Comparison of ENCODE assay signal across 13 mouse cellular contexts in the genomic region with DNA sequence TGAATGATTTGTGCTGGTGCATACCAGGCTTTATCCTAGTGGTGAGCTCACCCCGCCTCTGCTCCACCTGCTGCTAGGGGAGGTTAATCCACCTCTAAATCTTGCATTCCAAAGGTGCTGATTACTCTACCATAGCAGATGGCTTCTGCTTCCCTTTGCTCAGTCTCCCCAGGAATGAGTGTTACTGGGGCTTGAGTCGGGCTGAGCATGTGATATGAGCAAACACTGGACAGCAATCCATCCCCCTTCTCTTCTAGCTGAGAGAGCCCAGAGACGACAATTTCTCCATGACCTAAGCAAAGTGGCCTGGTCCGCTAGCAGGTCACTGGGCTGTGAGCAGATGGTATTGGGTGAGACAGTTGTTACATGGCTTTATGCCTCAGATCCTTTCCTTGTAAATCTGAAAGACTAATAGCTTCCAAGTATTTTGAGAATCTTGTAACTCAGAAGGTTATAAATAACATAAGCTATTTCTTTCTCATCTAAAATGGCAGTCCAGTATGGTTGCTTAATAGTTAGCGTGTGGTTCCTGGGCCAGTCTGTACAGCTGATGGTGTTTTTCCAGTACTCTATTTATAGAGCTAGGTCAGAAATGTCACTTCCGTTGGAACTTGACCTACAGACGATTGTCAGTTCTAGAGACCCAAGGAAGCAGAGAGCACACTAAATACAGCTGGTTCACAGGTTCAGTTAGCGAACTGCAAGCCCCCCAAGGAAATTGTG.
DNase-seq lines count a peak whose midpoint lies in the region; ATAC-seq and TF ChIP-seq lines count a peak whose summit lies in the region.
"Had no signal": no experiment of that assay in that cellular context is flagged by ENCODE, and none has a peak within 500 bp of the region (broad histone marks: within the 10 kb centered on the region; RNA-seq: fewer than 3 reads in every experiment).

No protein-coding gene starts in this region.

- 54% methylated on average over 8 of the region's 8 CpGs for WGBS in liver, embryonic 12.5 days (ENCODE audit: insufficient replicate concordance)

- no peak overlapping the region for H3K9ac ChIP-seq in liver, embryonic 12.5 days
- H3K9ac ChIP-seq: embryonic facial prominence, embryonic 12.5 days had no signal

- no peaks in the 10 kb centered on the region for H3K79me2 ChIP-seq in myocyte (ENCODE audit: control insufficient read depth, insufficient read depth)

- H3K4me1 ChIP-seq in liver, embryonic 12.5 days = peaks cover 43% of the 10 kb centered on the region

- no peaks in the 10 kb centered on the region for H3K36me3 ChIP-seq in liver, embryonic 12.5 days
- H3K36me3 ChIP-seq in myocyte (ENCODE audit: control insufficient read depth, insufficient read depth) = no peaks in the 10 kb centered on the region
- H3K36me3 ChIP-seq: embryonic facial prominence, embryonic 12.5 days had no signal

- TF ChIP-seq POLR2A in myocyte (IDR thresholded peaks at IDR 0.05; ENCODE audit: insufficient read length, low read depth) = no peak

- no peak overlapping the region for H3K27ac ChIP-seq in liver, embryonic 12.5 days
- H3K27ac ChIP-seq: embryonic facial prominence, embryonic 12.5 days had no signal

- no peaks in the 10 kb centered on the region for H3K9me3 ChIP-seq in liver, embryonic 12.5 days (replicated peaks)
- H3K9me3 ChIP-seq: embryonic facial prominence, embryonic 12.5 days had no signal

- H3K4me3 ChIP-seq in liver, embryonic 12.5 days = no peak overlapping the region
- H3K4me3 ChIP-seq in myocyte = no peak overlapping the region
- H3K4me3 ChIP-seq: embryonic facial prominence, embryonic 12.5 days had no signal

- peak; percentile 32 for DNase-seq in adrenal gland, adult 2 months
- DNase-seq in adrenal gland, postnatal 36 days = no peak
- DNase-seq in liver = peak; percentile 22
- DNase-seq in induced T-regulatory cell, adult 2 months (ENCODE audit: low read depth) = peak; percentile 44
- no peak for DNase-seq in urinary bladder, postnatal 25 days (ENCODE audit: low spot score)
- no peak for DNase-seq in layer of hippocampus, adult 18-20 months (ENCODE audit: low spot score in 2 of 2)
- DNase-seq: adrenal gland, adult 8-10 months; retina, postnatal 1 day; thymus, postnatal 25 days had no signal

- no peak for ATAC-seq in liver, embryonic 12.5 days

- no peak overlapping the region for H3K4me2 ChIP-seq in liver, embryonic 12.5 days
- no peak overlapping the region for H3K4me2 ChIP-seq in myocyte (ENCODE audit: low read depth)
- H3K4me2 ChIP-seq: embryonic facial prominence, embryonic 12.5 days; midbrain, embryonic 11.5 days had no signal

- no peak overlapping the region for H3ac ChIP-seq in myocyte (ENCODE audit: control insufficient read depth, insufficient read length)

- no peaks in the 10 kb centered on the region for H3K27me3 ChIP-seq in liver, embryonic 12.5 days (replicated peaks)
- no peaks in the 10 kb centered on the region for H3K27me3 ChIP-seq in myocyte (ENCODE audit: control insufficient read depth, insufficient read depth, insufficient read length)
- H3K27me3 ChIP-seq: embryonic facial prominence, embryonic 12.5 days had no signal

TF ChIP-seq in myocyte, 11 proteins besides CTCF, POLR2A, EP300 and RAD21:
- no peak for TF ChIP-seq E2F4 (IDR thresholded peaks at IDR 0.05; ENCODE audit: insufficient read depth)
- peak in 2 of 3 experiments; percentile 56 to 77 for TF ChIP-seq MYOD1 (IDR thresholded peaks at IDR 0.05; ENCODE audit: control insufficient read depth in 1 of 3, insufficient read length in 2 of 3, low read depth in 2 of 3)
- TF ChIP-seq TCF12 (IDR thresholded peaks at IDR 0.05; ENCODE audit: insufficient read depth, poor library complexity, severe bottlenecking) = peak; percentile 34
- TF ChIP-seq REST (IDR thresholded peaks at IDR 0.05; ENCODE audit: insufficient read depth, insufficient read length) = no peak
- peak; percentile 79; the same call in 1 of the 2 replicates for TF ChIP-seq CEBPB (IDR thresholded peaks at IDR 0.05; ENCODE audit: insufficient read depth, poor library complexity, severe bottlenecking)
- peak; percentile 37 for TF ChIP-seq TCF3 (IDR thresholded peaks at IDR 0.05; ENCODE audit: insufficient read length, low read depth)
- TF ChIP-seq POLR2AphosphoS2 (IDR thresholded peaks at IDR 0.05; ENCODE audit: insufficient read length, low read depth) = no peak
- TF ChIP-seq USF1 (IDR thresholded peaks at IDR 0.05; ENCODE audit: low read depth) = no peak
- peak in 2 of 3 experiments; percentile 38 to 59 for TF ChIP-seq MYOG (IDR thresholded peaks at IDR 0.05; ENCODE audit: control insufficient read depth in 1 of 3, insufficient read depth in 1 of 3, insufficient read length in 2 of 3, low read depth in 2 of 3)
- TF ChIP-seq MAX (IDR thresholded peaks at IDR 0.05; ENCODE audit: low read depth) = no peak
- TF ChIP-seq SRF (IDR thresholded peaks at IDR 0.05; ENCODE audit: control insufficient read depth, insufficient read length, low read depth) = no peak
TF ChIP-seq in myocyte: peak in this region for 5.

Comparison
In these comparisons a context has a peak if more than half of its experiments do, and no peak if none do; other contexts are left out.
1. DNase-seq: peak in adrenal gland, adult 2 months (single experiment), liver (single experiment) and induced T-regulatory cell, adult 2 months (single experiment); none in adrenal gland, postnatal 36 days (0 of 2), urinary bladder, postnatal 25 days (single experiment) and layer of hippocampus, adult 18-20 months (0 of 2).